Mouse (Mus musculus): Measurements from ENCODE around the gene Lsmem1.
A peak's percentile ranks its signal among the peaks of the same experiment; 100 is the strongest.

The Lsmem1 gene

GRCm38 (mm10) chr12:40140706-40141105 lies 58.6 kb downstream of the Lsmem1 start:
- DNase-seq (ENCODE audit: low spot score), result no peak

- no peak for DNase-seq (ENCODE audit: low spot score)
Measured at GRCm38 (mm10) chr12:40139484-40140245, 59.6 kb downstream of the Lsmem1 start.

GRCm38 (mm10) chr12:40134529-40134928 lies 64.8 kb downstream of the Lsmem1 start:
- DNase-seq (ENCODE audit: low spot score), result no peak

GRCm38 (mm10) chr12:40133573-40134271 lies 65.6 kb downstream of the Lsmem1 start, which contains the start of gene Scin:
Gene Scin (minus strand): TSS chr12:40134228.
- DNase-seq (ENCODE audit: low spot score), result peak; percentile 1

- DNase-seq (ENCODE audit: low spot score), result no peak
Measured at GRCm38 (mm10) chr12:40133194-40133572, 66.1 kb downstream of the Lsmem1 start.
